Mouse (Mus musculus) stomach, embryonic 15.5 days (tissue): ENCODE measurements around the gene Slc22a15. TPM values are rescaled to one million over a fixed set of nuclear protein-coding genes. Genes with fewer than 3 reads are reported as not detected.
"Not testable (repeated sequence)": the region's sequence is repeated elsewhere in the genome, so short reads cannot be mapped to it uniquely, and the experiment has no call there.

Experiments
- ATAC-seq: fragments of 200-750 bp; cut with Nextera tagmentation; 2 replicates; pipeline ENCODE4 v1.8.0; 2017; ENCODE audit warnings: low read depth, moderate number of reproducible peaks, moderate TSS enrichment; ENCODE audit not compliant: insufficient read depth, low FRiP score
- H3K27ac ChIP-seq: fragments of 300-500 bp; sonication (generic); 2 replicates; pipeline ENCODE4 v1.5.1; 2015; ENCODE audit warnings: mild to moderate bottlenecking, inconsistent platforms
- H3K27me3 ChIP-seq: fragments of 300-500 bp; sonication (generic); replicated peaks from 2 replicates; pipeline ENCODE4 v1.6.1; 2015; ENCODE audit warnings: inconsistent platforms
- H3K36me3 ChIP-seq: fragments of 300-500 bp; sonication (generic); 2 replicates; pipeline ENCODE4 v1.6.1; 2015; ENCODE audit warnings: inconsistent platforms
- H3K4me1 ChIP-seq: fragments of 300-500 bp; sonication (generic); 2 replicates; pipeline ENCODE4 v1.6.1; 2015; ENCODE audit warnings: inconsistent platforms
- H3K4me2 ChIP-seq: fragments of 300-500 bp; sonication (generic); 2 replicates; pipeline ENCODE4 v1.6.1; 2015; ENCODE audit warnings: mild to moderate bottlenecking, inconsistent platforms
- H3K4me3 ChIP-seq: fragments of 300-500 bp; sonication (generic); replicated peaks from 2 replicates; pipeline ENCODE4 v1.5.1; 2015; ENCODE audit warnings: inconsistent platforms
- H3K9ac ChIP-seq: fragments of 300-500 bp; sonication (generic); 2 replicates; pipeline ENCODE4 v1.6.1; 2015; ENCODE audit warnings: inconsistent platforms
- H3K9me3 ChIP-seq: fragments of 300-500 bp; sonication (generic); 2 replicates; pipeline ENCODE4 v1.6.1; 2016; ENCODE audit warnings: inconsistent platforms
- WGBS: fragments of 180-500 bp; shearing (Covaris S2); methylation state at CpG from one replicate; pipeline ENCODE4 v1.1.7; 2015; 5-methylcytosine and 5-hydroxymethylcytosine counted together
- polyA plus RNA-seq: library from polyadenylated mRNA; unstranded; fragments of >200 nt; fragmentation: Nextera tagmentation; extraction: Ambion mirVana; gene quantifications from 2 replicates; pipeline ENCODE4 v1.2.1, GENCODE M21; 2015

Slc22a15 gene
- polyA plus RNA-seq, 1 experiment from 2014 or later: 7.0 TPM

GRCm38 (mm10) chr3:101824338-101824737 is 99.9 kb downstream of the Slc22a15 start:
- no peak overlapping the region for H3K9ac ChIP-seq
- H3K27ac ChIP-seq: no peak overlapping the region
- H3K9me3 ChIP-seq: no peaks in the 10 kb centered on the region
- WGBS: 79% methylated on average over 9 of the region's 9 CpGs
- H3K4me1 ChIP-seq: no peaks in the 10 kb centered on the region
- H3K4me3 ChIP-seq: no peak overlapping the region
- no peak for ATAC-seq
- H3K4me2 ChIP-seq: no peak overlapping the region
- H3K27me3 ChIP-seq: no peaks in the 10 kb centered on the region
- H3K36me3 ChIP-seq: no peaks in the 10 kb centered on the region; the same call in 1 of the 2 replicates

DNA sequence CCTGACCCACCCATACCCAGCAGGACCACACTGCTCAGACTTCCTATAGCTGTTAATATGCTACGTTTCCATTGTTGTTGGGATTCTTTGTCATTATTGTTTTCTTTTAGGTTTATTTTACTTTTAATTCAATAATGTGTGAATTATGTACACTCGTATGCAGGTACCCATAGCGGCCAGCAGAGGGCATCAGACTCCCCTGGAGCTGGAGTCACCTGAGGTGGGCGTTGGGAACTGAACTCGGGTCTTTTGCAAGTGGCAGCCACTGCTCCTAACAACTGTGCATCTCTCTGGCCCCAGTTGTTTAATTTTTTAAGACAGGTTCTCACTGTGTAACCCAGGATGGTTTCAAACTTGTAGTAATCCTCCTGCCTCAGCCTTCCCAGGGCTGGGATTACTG is 102.2 kb downstream of the Slc22a15 start:
- Histone ChIP-seq H3K4me1 (no peaks in the 10 kb centered on the region), H3K27me3 (no peaks in the 10 kb centered on the region), H3K9ac (no peak overlapping the region), H3K4me2 (no peak overlapping the region), H3K27ac (no peak overlapping the region), H3K36me3 (no peaks in the 10 kb centered on the region; the same call in 1 of the 2 replicates), H3K9me3 (no peaks in the 10 kb centered on the region), H3K4me3 (no peak overlapping the region)
- ATAC-seq: no peak
- 78% methylated on average over 5 of the region's 5 CpGs for WGBS

DNA sequence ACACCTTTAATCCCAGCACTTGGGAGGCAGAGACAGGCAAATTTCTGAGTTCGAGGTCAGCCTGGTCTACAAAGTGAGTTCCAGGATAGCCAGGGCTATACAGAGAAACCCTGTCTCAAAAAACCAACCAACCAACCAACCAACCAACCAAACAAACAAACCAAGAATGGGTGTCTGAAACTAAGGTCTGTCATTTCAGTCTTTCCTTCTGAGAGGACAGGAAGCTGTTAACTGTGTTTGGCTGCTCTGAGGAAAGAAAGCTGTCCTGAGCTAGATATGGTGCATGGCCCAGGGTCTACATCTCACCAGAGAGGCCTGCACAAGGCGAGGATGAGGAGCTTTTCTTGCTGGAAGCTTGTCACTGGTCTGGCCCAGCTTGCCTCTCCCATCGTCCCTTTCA is 103.5 kb downstream of the Slc22a15 start:
- H3K9me3 ChIP-seq, H3K9ac ChIP-seq, H3K4me2 ChIP-seq, H3K36me3 ChIP-seq, ATAC-seq, H3K27ac ChIP-seq, H3K27me3 ChIP-seq, H3K4me1 ChIP-seq, H3K4me3 ChIP-seq: not testable (repeated sequence)
- WGBS: 76% methylated on average over 3 of the region's 3 CpGs

- ATAC-seq: no peak
- Histone ChIP-seq H3K9me3 (no peaks in the 10 kb centered on the region), H3K27me3 (no peaks in the 10 kb centered on the region), H3K27ac (no peak overlapping the region), H3K9ac (no peak overlapping the region), H3K4me1 (no peaks in the 10 kb centered on the region), H3K36me3 (no peaks in the 10 kb centered on the region; the same call in 1 of the 2 replicates), H3K4me3 (no peak overlapping the region), H3K4me2 (no peak overlapping the region)
- WGBS: 78% methylated on average over 3 of the region's 3 CpGs
Observed at GRCm38 (mm10) chr3:101816006-101816405, 108.2 kb downstream of the Slc22a15 start.

DNA sequence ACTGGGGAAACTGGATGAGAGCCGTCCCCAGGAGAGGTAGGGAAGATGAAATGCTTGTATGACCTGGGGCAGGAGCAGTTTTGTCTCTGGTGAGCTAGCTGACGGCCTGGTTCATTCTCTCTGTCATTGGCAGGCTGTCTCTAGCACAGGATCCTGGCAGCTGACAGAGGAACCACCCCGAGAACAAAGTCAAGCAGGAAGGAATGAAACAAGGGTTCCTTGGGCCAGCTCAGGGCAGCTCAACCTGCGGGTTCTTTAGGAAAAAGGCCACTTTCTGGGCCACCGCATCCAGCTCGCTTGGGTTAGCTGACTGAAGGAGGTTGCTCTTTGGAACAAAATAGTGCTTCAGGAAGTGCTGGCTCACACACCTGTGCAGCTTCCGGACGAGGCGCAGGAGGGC is 109.5 kb downstream of the Slc22a15 start:
- Histone ChIP-seq H3K27me3 (no peaks in the 10 kb centered on the region), H3K4me2 (no peak overlapping the region), H3K9me3 (no peaks in the 10 kb centered on the region), H3K9ac (no peak overlapping the region), H3K4me3 (no peak overlapping the region), H3K36me3 (no peaks in the 10 kb centered on the region; the same call in 1 of the 2 replicates), H3K27ac (no peak overlapping the region), H3K4me1 (no peaks in the 10 kb centered on the region)
- no peak for ATAC-seq
- 79% methylated on average over 9 of the region's 9 CpGs for WGBS

DNA sequence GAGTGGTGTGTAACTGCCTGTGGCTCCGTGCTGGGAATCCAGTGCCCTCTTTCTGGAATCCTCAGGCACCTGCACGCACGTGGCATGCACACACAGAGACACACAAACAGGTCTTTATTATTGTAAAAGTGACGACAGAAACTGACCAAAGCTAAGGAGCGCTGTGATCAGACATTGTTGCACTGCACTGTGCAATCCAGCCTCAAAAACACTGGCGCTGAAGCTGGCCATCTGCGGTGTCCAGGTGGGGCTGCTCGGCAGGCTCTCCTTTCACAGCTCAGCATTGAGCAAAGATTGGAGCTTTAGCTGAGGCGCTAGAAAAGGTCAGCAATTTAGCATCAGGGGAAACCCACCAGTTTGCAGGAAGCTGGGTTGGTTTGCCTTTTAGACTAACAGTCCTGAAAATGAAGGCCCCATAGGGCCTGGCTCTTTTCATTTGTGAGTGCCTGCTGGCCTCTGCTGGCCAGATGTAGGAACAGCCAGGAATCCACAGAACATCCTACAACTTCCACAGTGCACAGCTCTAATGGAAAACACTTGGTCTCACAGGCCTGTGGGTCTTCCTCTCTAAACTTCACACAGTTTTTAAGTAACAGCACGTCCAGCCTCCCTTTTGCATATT is 111.8 kb downstream of the Slc22a15 start:
- Histone ChIP-seq H3K9ac (no peak overlapping the region), H3K4me2 (no peak overlapping the region), H3K27ac (no peak overlapping the region), H3K4me1 (no peaks in the 10 kb centered on the region), H3K36me3 (no peaks in the 10 kb centered on the region), H3K9me3 (no peaks in the 10 kb centered on the region), H3K4me3 (no peak overlapping the region), H3K27me3 (no peaks in the 10 kb centered on the region)
- ATAC-seq: peak; percentile 83
- WGBS: 62% methylated on average over 10 of the region's 10 CpGs

DNA sequence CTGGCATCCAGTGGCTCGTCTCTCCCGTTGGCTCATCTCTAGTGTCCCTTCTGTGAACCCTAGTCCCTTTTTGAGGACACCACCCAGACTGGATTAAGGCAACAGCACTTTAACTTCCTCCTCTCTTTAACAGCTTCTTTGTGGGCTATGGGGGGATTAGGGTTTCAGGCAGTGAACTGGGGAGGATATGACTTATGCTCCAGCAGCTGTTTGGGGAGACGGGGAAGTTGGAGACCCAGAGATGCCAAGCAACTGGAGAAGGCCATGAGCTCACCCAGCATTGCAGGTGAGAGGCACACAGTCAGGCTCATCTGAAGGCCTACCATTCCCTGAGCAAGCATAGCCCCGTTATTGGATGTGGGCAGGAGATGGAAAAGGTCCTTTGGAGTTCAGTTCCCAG is 112.3 kb downstream of the Slc22a15 start:
- Histone ChIP-seq H3K36me3 (no peaks in the 10 kb centered on the region), H3K4me2 (no peak overlapping the region), H3K27ac (no peak overlapping the region), H3K4me3 (no peak overlapping the region), H3K9ac (no peak overlapping the region), H3K27me3 (no peaks in the 10 kb centered on the region), H3K9me3 (no peaks in the 10 kb centered on the region), H3K4me1 (no peaks in the 10 kb centered on the region; the same call in 1 of the 2 replicates)
- 57% methylated on average over 4 of the region's 4 CpGs for WGBS
- no peak for ATAC-seq

DNA sequence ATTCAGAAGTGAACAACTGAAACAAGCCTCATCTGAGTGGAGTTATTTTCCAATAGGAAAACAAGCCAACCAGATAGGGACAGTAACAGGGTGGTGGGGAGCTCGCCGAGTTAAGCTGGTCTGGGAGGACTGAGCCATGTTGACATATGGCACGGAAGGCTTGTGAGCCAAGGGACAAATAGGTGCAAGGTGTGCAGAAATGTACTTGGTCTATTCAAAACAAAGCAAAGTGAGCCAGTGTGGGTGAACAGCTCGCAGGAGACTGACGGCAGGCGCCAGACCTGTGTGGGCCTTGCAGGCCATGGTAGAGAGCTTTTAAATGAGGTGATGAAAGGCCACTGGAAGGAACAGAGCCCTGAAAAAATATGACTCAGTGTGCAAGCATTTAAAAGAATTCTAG is 116.6 kb downstream of the Slc22a15 start:
- Histone ChIP-seq H3K9me3 (no peaks in the 10 kb centered on the region), H3K4me1 (peaks cover 10% of the 10 kb centered on the region), H3K27ac (no peak overlapping the region), H3K9ac (no peak overlapping the region), H3K4me2 (no peak overlapping the region), H3K27me3 (no peaks in the 10 kb centered on the region), H3K36me3 (no peaks in the 10 kb centered on the region), H3K4me3 (no peak overlapping the region)
- ATAC-seq: no peak
- WGBS: 78% methylated on average over 6 of the region's 6 CpGs

DNA sequence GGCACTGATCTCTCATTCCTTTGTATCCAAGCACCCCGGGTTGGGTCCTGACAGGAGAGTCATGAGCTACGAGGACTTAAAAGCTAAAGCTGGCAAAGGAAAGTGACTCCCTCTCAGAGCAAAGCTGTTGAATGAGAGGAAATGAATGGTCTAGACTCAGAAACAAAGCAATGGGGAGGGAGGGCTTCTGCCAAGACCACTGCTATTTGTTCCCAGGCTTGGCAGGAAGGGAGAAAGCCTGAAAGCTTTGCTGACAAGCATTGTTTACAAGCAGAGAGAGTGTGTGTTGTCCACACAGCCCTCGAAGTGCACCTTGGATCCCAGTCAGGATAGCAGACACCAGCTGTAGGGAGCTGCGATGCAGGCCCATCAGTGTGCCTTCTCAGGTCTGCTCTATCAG is 117.3 kb downstream of the Slc22a15 start:
- 36% methylated on average over 4 of the region's 4 CpGs for WGBS
- Histone ChIP-seq H3K36me3 (no peaks in the 10 kb centered on the region), H3K4me3 (no peak overlapping the region), H3K4me1 (peaks cover 10% of the 10 kb centered on the region), H3K9ac (no peak overlapping the region), H3K9me3 (no peaks in the 10 kb centered on the region), H3K27ac (no peak overlapping the region), H3K27me3 (no peaks in the 10 kb centered on the region), H3K4me2 (no peak overlapping the region)
- ATAC-seq: no peak

- Histone ChIP-seq H3K27ac (peak overlapping the region; percentile 48; the same call in 1 of the 2 replicates), H3K36me3 (no peaks in the 10 kb centered on the region), H3K4me1 (peaks cover 15% of the 10 kb centered on the region), H3K4me3 (no peak overlapping the region), H3K9me3 (no peaks in the 10 kb centered on the region), H3K27me3 (no peaks in the 10 kb centered on the region), H3K4me2 (peak overlapping the region; percentile 42), H3K9ac (no peak overlapping the region)
- WGBS: 9% methylated on average over 16 of the region's 16 CpGs
- peak; percentile 84 for ATAC-seq
Observed at GRCm38 (mm10) chr3:101806149-101806548, 118.1 kb downstream of the Slc22a15 start.

Other genes starting within 250 kb of the Slc22a15 start
- 4.1 and 5.8 TPM in 2 replicates for gene Mab21l3, start 75.5 kb downstream of the Slc22a15 start, polyA plus RNA-seq
- 0.05 and 0.10 TPM in 2 replicates for gene Nhlh2, start 85.6 kb upstream of the Slc22a15 start, polyA plus RNA-seq
- 1.7 and 3.5 TPM in 2 replicates for gene Casq2, start 162.0 kb upstream of the Slc22a15 start, polyA plus RNA-seq